Mouse (Mus musculus) liver, adult 2 months (tissue): ENCODE measurements around the gene Nanos1.

Experiments
- CTCF ChIP-seq: fragments of 200-500 bp; IDR thresholded peaks from 2 replicates; pipeline ENCODE4 v1.5.1; 2011; ENCODE audit warnings: low read depth, low read length, control low read depth
- POLR2A ChIP-seq: fragments of 200-500 bp; IDR thresholded peaks from 2 replicates; pipeline ENCODE4 v1.6.1; 2011; ENCODE audit warnings: low read length, control low read depth; ENCODE audit not compliant: insufficient read depth; ENCODE audit errors: extremely low read depth

- TF ChIP-seq CTCF (no peak), POLR2A (no peak)
Observed at GRCm38 (mm10) chr19:60799867-60800569, 44.2 kb downstream of the Nanos1 start.
